Mouse (Mus musculus) cerebellum, postnatal 25 days (tissue): Measurements from ENCODE around the gene Rab11b.

Experiments used
- DNase-seq, 2 experiments: peaks; one replicate each; pipeline ENCODE4 v3.0.0; 2021; ENCODE audit warnings: mixed read lengths in 2 of 2

Rab11b gene

DNA sequence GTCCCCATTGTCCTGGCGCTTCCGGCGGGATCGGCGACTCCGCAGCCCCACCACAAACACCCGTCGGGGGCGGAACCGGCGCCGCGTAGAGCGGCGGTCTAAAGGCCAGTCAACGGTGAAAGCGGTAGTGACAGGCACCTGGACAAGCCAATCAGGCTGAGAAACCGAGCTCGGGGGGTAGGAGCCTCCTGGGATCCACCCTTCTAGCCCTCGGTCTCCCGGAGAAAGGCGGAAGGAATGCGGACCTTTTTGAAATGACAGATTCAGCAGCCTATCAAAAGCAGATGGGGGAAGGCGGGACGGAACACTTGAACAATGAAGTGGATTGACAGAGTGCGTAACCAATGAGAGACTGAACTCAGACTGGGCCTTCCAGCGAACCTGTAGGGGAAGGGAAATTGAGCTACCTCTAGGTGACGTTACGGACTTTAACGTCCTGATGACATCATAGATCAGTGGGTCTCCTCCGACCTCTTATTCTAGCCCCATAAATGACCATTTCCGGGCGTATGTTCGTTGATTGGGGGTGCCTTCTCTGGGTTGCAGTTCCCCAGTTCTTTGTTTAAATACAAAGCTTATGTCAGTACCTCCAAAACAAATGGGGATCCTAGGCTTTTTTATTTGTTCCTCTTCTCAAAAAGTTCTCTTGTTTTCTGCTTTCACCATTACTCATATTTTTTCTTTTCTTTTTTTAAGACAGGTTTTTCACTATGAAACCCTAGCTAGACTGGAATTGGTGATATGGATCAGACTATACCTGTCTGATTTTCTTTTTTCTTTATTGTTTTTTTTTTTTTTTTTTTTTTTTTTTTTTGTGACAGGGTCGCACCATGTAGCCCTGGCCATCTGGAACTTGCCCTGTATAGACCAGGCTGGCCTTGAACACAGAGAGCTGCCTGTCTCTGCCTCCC lies at the start of gene Rab11b:
Gene Rab11b, minus strand, starts transcription at position 276 of the 911 bp plus-strand sequence.
- DNase-seq = peak; percentile 99 to 100

DNA sequence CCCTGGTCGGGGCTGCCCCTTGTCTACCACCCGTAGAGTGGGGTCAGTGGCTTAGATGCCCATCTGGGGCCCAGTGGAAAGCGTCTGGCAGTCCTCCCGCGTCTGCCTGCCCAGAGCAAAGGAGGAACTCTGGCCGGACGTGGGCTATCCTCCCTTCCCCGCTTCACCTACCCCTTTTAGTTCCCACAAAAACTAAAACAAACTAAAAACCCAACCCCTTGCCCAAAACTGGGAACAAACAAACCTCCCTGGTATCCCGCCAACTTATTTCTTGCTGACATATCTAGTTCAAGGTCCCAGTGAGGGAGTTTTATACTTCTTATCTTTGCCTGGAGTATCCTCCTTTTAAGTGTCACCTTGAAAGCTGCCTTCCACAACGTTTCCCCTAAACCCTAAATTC lies 47.9 kb upstream of the Rab11b start:
- DNase-seq = no peak

DNA sequence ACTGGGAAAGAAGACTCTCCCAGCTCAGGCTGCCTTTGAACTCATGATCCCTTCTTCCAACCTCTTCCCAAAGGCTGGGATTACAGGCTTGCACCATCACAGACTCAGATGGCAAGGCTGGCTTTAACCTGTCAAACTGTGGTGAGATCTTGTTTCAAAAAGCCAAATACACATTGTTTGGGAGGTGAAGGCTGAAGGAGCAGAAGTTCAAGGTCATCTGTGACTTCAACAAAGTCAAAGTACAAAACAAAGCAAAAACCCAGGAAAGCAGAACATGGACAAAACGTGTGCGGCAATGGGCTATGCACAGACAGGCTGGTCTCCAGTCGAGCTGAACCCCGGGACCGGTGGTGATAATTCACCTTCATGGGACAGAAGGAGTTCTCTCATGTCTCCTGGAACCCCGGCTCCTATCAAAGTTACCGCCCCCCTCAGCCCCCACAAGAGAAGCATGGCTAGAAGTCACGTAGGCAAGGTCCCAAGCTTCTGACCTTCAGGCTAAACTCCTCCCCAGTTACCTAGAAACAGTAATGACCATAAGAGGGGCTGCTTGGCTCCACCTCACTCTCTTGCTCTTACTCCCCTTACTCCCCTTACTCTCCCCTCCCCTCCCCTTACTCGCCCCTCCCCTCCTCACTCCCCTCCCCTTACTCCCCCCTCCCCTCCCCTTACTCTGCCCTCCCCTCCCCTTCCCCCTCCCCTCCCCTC lies 47.0 kb upstream of the Rab11b start:
- DNase-seq = no peak

DNA sequence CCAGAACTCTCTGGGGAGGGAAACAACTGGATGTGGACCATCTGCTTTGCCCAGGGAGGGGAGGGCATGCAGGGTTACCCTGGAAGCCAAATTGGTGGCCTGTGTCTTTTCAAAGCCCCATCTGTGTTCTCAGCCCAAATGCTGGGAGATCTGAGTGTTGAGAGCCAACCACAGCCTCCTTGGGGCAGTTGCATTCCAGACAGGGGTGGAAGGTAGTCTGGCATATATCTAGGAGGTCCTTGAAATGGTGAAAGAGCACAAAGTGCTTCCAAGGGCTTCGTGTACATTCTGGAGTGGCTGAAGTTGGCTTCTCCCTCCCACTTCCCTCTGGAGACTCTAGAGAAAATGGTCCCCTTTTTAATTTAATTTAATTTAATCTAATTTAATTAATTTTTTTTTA lies 44.4 kb upstream of the Rab11b start:
- no peak for DNase-seq

DNA sequence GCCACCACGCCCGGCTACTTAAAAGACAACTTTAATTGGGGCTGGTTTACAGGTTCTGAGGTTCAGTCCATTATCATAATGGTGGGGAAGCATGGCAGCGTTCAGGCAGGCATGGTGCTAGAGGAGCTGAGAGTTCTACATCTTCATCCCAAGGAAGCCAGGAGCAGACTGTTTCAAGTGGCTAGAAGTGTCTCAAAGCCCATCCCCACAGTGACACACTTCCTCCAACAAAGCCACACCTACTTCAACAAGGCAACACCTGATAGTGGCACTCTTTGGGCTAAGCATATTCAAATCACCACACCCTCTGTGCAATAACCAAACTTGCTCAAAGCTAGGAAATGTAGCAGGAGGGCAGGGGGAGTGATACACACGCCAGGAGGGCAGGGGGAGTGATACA lies 43.9 kb upstream of the Rab11b start:
- DNase-seq = no peak

DNA sequence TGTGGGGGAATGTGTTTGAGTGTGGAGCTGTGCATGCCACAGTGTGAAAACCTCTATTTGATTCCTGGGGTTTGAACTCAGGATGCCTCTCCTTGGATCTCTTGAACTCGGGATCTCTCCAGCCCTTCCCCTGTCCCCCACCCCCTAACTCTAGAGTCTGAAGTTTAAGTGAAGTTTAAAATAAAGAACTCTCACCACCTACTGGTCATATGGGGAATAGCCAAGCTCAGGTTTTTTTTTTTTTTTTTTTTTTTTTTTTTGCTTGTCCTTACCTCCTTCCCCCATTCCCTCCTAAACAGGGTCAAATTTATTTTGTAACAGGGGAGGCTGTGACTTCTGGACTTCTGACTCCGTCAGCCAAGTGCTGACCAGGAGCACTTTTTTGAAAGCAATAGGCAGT lies 41.9 kb upstream of the Rab11b start:
- DNase-seq = no peak

DNA sequence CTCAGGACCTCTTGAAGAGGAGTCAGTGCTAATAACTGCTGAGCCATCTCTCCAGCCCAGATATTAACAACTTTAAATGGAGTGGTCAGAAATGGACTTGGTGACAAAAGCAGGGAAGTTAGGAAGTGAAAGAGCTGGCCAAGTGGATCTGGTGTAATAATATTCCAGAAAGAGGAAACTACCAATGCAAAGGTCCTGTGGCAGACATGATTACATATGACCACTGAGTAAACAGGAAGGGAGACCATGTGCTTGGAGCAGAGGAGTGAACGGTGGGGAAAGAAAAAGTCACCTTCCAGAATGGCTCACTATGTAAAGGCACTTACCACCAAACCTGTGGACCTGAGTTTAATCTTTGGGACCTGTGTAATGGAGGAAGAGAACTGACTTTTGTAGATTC lies 38.9 kb upstream of the Rab11b start:
- DNase-seq = no peak

DNA sequence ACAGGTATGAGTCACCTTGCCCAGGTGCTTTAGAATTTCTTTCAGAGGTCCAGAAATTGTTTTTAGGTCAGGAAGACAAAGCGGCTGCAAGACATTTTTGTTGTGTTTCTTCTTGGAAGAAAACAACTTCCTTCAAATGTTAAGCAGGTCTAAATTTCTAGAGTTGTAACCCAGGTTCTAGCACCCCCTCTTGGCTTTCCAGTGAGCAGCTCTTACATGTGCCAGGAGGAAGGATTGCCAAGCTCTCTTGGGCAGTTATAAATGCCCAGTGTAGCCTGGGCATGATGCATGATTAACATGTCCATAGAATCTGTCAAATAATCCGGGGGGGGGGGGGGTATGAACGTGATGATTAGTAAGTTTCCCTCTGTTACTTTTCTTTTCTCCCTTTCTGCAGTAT lies 38.0 kb upstream of the Rab11b start:
- no peak for DNase-seq

DNA sequence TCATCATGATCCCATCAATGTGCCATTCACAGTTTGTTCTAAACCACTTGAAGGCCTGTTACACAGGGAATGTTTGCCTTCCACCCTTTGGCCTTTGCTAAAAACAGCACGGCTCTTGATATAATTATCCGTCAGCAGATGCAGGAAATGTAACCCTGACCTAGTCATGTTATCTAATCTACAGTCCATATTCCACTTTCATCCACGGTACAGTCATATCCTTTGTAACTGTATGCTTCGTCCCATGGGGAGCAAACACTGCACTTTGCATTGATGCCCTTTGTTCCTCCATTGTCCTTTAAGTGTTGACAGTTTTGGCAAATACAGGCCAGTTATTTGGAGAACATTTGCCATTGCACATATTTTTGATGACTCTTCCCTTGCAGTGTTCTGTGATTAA lies 28.4 kb upstream of the Rab11b start:
- no peak for DNase-seq

DNA sequence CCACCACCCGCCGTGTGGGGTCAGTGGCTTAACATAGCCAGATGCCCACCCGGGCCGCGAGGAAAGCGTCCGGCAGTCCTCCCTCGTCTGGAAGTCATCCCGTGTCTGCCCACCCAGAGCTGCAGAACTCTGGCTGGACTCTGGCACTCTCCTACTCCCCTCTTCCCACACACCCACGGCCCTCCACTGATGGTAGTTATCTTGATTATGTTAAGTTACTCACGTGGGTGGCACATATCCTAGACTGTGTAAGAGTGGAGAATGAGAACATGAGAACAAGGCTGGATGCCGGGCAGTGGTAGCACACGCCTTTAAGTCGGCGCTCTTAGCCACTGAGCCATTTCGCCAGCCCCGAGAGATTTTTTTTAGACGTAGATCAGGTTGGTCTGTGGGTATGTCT lies 26.0 kb upstream of the Rab11b start:
- no peak for DNase-seq

DNA sequence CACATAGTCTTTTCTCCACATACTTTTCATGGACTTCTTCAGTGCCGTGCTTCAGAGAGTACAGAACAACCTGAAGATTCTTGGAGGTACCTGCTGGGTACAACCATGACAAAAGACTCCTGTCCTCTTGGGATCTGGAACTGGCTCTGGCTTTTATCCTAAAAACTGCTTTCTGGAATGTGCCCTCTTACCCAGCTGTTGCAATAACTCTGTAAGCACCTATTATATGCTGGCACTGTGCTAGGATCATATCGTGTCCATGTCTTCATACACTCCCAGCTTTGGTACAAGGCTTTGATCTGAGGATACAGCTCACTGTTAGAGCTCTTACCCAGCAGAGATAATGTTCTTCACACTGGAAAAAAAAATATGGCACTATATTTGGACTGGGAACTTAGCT lies 24.6 kb upstream of the Rab11b start:
- DNase-seq = no peak

DNA sequence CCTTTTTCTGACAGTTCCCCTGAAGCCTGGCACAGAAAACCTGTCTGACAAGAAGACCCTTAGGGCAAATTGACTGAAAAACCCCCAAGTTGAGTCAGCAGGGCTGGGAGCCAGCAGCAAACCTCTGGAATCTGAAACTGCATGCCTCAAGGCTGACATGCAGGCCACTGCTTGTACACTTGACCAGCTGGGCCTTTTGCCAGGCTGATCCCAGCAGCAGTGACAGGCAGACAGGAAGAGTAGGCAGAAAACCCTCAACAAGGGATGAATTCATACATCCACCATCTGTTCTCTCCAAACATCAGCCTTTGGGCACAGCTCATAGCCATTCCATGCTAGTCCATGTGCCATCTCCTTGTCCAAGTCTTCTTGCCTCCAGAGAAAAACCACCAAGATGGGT lies 23.1 kb upstream of the Rab11b start:
- peak in 1 of 2 experiments; percentile 21 for DNase-seq

DNA sequence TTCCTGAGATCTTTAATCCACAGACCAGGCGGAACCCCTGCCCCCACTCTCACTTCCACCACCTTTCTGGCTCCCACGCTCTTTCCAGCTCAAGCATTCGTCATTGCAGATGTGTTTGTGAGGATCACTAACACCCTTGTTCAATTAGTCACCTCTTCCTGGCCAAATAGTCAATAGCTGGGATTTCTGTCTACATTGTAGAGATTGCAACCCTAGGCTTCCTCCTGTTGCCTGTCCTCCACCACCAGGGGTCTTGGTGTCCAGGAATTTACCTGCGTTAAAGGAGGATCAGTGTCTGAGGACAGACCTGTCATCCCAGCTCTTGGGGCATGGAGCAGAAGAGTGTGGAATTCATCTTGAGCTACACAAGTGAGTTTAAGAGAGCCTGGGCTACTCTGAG lies 21.7 kb upstream of the Rab11b start:
- no peak for DNase-seq

DNA sequence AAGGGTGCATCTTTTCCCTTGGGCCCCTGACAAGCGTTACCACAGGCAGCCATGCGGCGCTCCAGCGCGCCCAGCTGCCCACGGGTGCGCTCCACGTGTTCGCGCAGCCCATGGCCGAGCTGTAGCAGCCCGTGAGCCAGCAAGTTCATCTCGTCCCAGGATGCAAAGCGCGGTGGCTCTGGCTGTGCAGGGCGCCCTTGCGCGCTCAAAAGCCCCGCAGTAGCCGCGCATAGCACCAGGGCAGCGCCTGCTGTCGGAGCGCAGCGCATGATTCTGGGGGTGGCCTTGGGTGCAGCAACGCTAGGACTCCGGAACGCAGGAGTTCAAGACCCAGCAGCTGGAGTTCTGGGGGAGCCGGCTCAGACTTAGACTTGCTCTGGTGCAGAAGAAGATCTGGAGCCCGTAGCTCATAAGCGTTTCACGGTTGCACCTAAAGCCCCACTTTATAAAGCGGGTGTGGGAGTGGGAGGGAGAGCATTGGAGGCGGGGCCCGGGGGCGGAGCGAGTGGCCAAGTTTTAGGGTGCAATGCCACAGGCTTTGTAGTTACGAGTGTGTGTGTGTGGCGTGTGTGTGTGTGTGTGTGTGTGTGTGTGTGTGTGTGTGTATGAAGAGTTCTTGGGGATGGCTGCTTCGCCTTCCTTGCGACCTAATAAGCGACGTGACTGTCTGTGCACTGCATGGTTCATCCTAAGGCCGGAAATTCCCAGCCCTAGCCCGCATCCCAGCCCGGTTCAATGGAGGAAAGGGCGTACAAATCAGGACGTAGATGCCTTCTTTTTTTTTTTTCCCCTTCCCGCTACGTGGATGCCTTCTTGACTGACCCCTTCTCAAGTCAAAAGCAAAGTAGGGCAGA lies 21.0 kb upstream of the Rab11b start, which contains the start of gene Angptl4:
Gene Angptl4, minus strand, starts transcription at position 707 of the 854 bp plus-strand sequence.
- DNase-seq = peak; percentile 35 to 59

DNA sequence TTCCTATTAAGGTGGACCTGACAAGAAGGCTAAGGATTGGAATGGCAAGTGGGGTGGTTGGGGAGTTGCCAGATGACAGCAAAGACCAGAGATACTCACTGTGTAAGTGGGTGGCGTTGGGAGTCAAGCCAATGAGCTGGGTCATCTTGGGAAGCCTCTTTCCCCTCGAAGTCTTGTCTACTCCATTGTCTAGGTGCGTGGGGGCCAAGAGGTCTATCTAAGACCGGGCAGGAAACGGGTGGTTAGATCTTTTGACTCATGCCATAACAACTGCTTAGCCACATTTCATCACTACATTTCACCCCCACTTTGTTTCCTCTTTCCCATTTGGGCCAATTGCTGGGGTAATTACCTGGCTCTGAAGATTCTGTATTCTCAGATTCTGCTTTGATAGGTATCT lies 20.1 kb upstream of the Rab11b start:
- no peak for DNase-seq

DNA sequence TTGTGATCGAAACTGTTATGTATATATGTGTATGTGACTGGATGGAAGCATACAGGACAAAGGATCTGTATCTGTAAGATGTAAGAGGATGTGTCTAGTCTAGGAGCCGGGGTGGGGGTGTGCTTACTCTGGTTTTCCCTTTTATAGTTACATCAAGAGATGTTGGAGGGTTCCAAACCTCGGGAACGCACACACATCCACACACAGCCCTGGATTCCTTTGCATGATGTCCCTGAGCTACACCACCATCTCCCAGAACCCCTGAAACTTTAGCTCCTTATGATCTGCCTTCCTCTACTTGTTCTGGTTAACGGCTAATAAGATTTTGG lies 19.6 kb upstream of the Rab11b start:
- no peak for DNase-seq

DNA sequence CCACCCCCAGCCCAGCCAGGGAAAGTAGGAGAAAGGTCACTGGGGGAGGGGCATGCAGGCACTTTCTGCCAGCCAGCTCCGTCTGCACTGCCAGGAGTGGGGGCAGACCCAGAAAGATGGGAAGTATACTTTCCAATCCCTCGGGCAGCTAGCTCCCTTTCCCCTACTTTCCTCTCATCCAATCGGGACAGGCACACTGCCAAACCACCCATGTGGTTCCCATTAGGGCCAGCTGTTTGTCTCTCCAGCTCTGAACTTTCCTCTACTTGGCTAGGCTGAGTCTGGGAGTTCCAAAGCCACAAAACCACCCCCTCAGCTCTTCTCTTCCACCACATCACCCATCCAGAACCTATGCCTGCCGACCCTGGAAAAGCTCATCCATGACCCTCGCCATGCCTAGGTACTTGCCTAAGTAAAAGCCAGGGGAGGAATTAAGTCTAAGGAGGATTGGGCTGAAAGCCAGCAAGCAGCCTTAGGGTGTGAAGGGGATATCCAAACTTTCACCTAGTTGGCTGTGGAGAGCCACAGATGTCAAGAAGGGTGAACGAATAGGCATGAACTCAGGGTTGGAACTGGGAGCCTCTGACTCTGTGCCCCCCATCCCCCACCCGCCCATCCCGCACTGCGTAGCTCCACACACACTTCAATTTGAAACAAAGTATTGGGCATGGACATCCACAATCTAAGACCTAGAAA lies 19.1 kb upstream of the Rab11b start:
- peak; percentile 32 to 67 for DNase-seq

DNA sequence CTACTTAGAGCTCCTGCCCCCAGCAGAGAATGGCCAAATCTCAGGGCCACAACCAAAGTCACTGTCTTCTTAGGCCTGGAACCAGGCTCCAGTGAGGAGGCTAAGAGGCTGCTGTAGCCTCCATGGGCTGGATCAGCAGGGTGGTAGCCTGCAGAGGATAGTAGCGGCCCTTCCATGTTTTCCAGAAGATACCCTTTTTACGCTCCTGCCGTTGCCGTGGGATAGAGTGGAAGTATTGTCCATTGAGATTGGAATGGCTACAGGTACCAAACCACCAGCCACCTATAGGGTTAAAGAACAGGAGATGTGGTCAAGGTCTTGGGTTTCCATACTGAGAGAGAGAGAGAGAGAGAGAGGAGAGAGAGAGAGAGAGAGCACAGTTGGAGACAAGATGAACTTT lies 15.0 kb upstream of the Rab11b start:
- no peak for DNase-seq

DNA sequence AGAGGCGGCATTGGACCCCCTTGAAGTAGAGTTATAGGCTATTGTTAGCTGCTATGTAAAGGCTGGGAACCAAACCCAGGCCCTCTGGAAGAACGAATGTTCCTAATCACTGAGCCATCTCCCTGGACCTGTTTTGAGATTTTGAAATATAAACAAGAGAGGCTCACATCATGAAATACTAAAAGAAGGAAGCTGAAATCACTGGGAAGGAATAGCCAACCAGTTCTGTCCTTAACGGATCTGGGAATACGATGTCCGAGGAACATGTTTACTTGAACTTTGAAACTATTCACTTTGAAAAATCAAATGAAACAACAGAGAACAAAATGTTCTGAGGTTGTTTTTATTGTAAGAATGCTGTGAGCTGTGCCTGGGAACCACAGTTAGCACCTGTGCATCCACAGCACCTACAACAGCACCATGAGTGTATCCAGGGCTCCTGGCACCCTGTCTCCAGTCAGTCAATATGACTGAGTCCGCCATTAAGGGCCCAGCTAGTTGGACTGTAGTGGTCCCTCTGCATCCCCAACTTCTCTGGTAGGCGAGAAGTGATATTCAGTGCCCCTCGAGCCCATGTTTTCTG lies 14.3 kb upstream of the Rab11b start:
- DNase-seq = no peak

DNA sequence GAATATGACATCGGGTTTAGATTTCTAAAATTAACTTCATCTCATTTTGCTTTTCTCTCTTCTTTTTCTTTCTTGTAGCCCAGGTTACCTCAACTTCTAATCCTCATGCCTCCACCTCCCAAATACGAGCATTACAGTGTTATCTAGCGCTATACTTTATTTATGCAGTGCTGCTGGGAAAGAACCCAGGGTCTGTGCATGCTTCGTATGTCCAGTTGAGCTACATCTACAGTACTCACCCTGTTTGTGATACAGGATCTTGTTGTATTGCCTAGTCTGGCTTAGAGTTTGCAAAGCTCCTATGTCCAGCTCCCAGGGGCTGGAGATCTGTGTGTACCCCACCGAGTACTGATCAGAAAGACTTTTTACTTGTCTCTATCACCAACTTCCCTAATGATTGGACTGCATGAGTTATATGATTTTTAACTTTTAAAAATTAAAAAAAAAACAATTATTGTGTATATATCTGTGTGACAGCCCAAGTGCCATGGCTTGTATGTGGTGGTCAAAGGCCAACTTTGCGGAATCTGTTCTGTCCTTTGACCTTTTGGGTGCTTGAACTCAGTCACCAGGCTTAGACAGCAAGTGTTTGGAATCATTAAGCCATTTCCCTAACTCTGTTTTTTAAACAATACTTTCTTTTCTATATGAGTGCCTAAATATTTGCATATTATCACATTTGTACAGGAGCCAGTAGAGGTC lies 13.7 kb upstream of the Rab11b start:
- DNase-seq = no peak

DNA sequence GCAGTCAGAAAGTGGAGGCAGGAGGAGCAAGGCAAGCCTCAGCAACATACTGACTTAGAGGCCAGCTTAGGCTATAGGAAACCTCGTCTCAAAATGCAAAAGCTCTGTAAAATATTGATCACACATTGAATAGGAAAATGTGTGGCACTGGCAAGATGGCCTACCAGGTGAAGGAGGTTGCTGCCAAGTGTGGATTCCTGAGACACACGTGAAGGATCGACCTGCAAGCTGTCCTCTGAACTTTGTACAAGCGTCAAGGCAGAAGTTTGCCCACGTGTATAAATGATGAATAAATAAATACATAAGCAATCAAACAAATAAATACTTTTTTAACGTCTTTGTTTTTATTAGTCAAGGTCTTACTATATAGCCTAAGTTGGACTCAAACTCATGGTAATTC lies 13.1 kb upstream of the Rab11b start:
- DNase-seq = no peak

DNA sequence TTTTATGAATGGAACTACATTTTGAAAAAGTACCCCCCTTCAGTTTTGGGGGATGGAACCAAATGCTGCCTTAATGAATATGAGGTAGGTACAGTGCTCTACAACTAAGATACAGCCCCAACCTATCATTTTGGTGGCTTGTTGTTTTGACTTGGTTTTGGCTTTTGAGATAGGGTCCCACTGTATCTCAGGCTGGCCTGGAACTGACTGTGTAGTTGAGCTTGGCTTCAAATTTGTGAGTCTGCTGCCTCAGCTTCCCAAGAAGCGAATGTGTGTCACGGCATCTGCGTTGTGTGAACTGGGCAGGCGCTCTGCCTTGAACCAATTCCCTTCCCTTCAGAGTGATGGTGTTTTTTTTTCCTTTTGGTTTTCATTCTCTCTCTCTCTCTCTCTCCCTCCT lies 11.3 kb upstream of the Rab11b start:
- DNase-seq = no peak
